Mouse (Mus musculus) ES-Bruce4 (cell line): ENCODE measurements around the gene F2r. TPM values are rescaled to one million over a fixed set of nuclear protein-coding genes. Genes with fewer than 3 reads are reported as not detected.

Experiments used
- H3K27ac ChIP-seq: 2 replicates; pipeline ENCODE4 v1.5.1; 2012; ENCODE audit warnings: low read length, inconsistent platforms; ENCODE audit not compliant: insufficient read depth
- H3K27me3 ChIP-seq: 2 replicates; pipeline ENCODE4 v1.6.1; 2012; ENCODE audit warnings: mild to moderate bottlenecking, low read length, inconsistent platforms; ENCODE audit not compliant: control insufficient read depth, poor library complexity, insufficient read depth, severe bottlenecking
- H3K36me3 ChIP-seq: 2 replicates; pipeline ENCODE4 v1.6.1; 2012; ENCODE audit warnings: inconsistent platforms, mild to moderate bottlenecking, low read length, moderate library complexity; ENCODE audit not compliant: control insufficient read depth, poor library complexity, insufficient read depth, severe bottlenecking
- H3K4me1 ChIP-seq: one replicate; pipeline ENCODE4 v1.8.1; 2011; ENCODE audit warnings: low read length; ENCODE audit not compliant: control insufficient read depth, insufficient read depth
- H3K4me3 ChIP-seq: 2 replicates; pipeline ENCODE4 v1.5.1; 2011; ENCODE audit warnings: low read depth, mild to moderate bottlenecking, low read length
- H3K9ac ChIP-seq: 2 replicates; pipeline ENCODE4 v1.6.1; 2012; ENCODE audit warnings: low read depth, mild to moderate bottlenecking, inconsistent platforms; ENCODE audit not compliant: poor library complexity, severe bottlenecking
- H3K9me3 ChIP-seq: replicated peaks from 2 replicates; pipeline ENCODE4 v1.6.1; 2012; ENCODE audit warnings: mild to moderate bottlenecking, low read length, inconsistent platforms; ENCODE audit not compliant: control insufficient read depth, poor library complexity, insufficient read depth, severe bottlenecking
- CTCF ChIP-seq: IDR thresholded peaks from one replicate; pipeline ENCODE4 v1.8.1; 2011; ENCODE audit warnings: low read depth, low read length
- EP300 ChIP-seq: IDR thresholded peaks from 2 replicates; pipeline ENCODE4 v1.6.1; 2011; ENCODE audit warnings: low read depth, low read length; ENCODE audit not compliant: insufficient read depth
- POLR2A ChIP-seq: IDR thresholded peaks from one replicate; pipeline ENCODE4 v1.8.1; 2011; ENCODE audit warnings: low read length; ENCODE audit not compliant: insufficient read depth
- polyA plus RNA-seq: library from polyadenylated mRNA; stranded (reverse); fragments of >200 nt; gene quantifications from 2 replicates; pipeline ENCODE4 v1.2.4, GENCODE M21; 2011; ENCODE audit warnings: low read depth; ENCODE audit not compliant: missing spikeins, insufficient read depth, insufficient read length

Gene F2r
- polyA plus RNA-seq, 1 experiment, result 36.7 TPM

GRCm38 (mm10) chr13:95595921-95596320 is 22.4 kb downstream of the F2r start:
- no peak overlapping the region for H3K27ac ChIP-seq

GRCm38 (mm10) chr13:95595411-95595810 is 22.9 kb downstream of the F2r start:
- no peaks in the 10 kb centered on the region for H3K9me3 ChIP-seq
- H3K4me3 ChIP-seq, result no peak overlapping the region
- no peak overlapping the region for H3K9ac ChIP-seq
- no peak for TF ChIP-seq EP300
- no peak for TF ChIP-seq POLR2A
- TF ChIP-seq CTCF, result no peak
- H3K36me3 ChIP-seq, result no peaks in the 10 kb centered on the region
- no peaks in the 10 kb centered on the region for H3K27me3 ChIP-seq
- H3K4me1 ChIP-seq, result peaks cover 4% of the 10 kb centered on the region
- no peak overlapping the region for H3K27ac ChIP-seq

More at GRCm38 (mm10) chr13:95595921-95596320, 22.4 kb downstream of the F2r start:
- no peaks in the 10 kb centered on the region for H3K36me3 ChIP-seq
- peaks cover 4% of the 10 kb centered on the region for H3K4me1 ChIP-seq
- no peak overlapping the region for H3K4me3 ChIP-seq
- no peaks in the 10 kb centered on the region for H3K9me3 ChIP-seq
- H3K9ac ChIP-seq, result no peak overlapping the region
- H3K27me3 ChIP-seq, result no peaks in the 10 kb centered on the region
- TF ChIP-seq CTCF (no peak), EP300 (no peak), POLR2A (no peak)

GRCm38 (mm10) chr13:95592860-95593259 is 25.4 kb downstream of the F2r start:
- Histone ChIP-seq H3K27ac (no peak overlapping the region), H3K9ac (no peak overlapping the region), H3K4me1 (peaks cover 4% of the 10 kb centered on the region), H3K9me3 (no peaks in the 10 kb centered on the region), H3K4me3 (no peak overlapping the region), H3K27me3 (no peaks in the 10 kb centered on the region), H3K36me3 (no peaks in the 10 kb centered on the region)
- TF ChIP-seq CTCF (no peak), POLR2A (no peak)

- no peaks in the 10 kb centered on the region for H3K36me3 ChIP-seq
- H3K4me3 ChIP-seq, result no peak overlapping the region
- H3K9me3 ChIP-seq, result no peaks in the 10 kb centered on the region
- H3K9ac ChIP-seq, result no peak overlapping the region
- no peak for TF ChIP-seq EP300
- no peak for TF ChIP-seq POLR2A
- TF ChIP-seq CTCF, result no peak
- peaks cover under 1% of the 10 kb centered on the region for H3K4me1 ChIP-seq
- H3K27me3 ChIP-seq, result no peaks in the 10 kb centered on the region
- no peak overlapping the region for H3K27ac ChIP-seq
These were observed 26.7 kb downstream of the F2r start for GRCm38 (mm10) chr13:95591606-95592005.

- no peak overlapping the region for H3K9ac ChIP-seq
- H3K9me3 ChIP-seq, result no peaks in the 10 kb centered on the region
- H3K27ac ChIP-seq, result no peak overlapping the region
- no peaks in the 10 kb centered on the region for H3K36me3 ChIP-seq
- H3K27me3 ChIP-seq, result no peaks in the 10 kb centered on the region
- no peaks in the 10 kb centered on the region for H3K4me1 ChIP-seq
- no peak overlapping the region for H3K4me3 ChIP-seq
- no peak for TF ChIP-seq CTCF
- TF ChIP-seq EP300, result no peak
- no peak for TF ChIP-seq POLR2A
These were observed 30.7 kb downstream of the F2r start for GRCm38 (mm10) chr13:95587628-95588027.

- Histone ChIP-seq H3K4me3 (no peak overlapping the region), H3K36me3 (no peaks in the 10 kb centered on the region)
- no peak for TF ChIP-seq CTCF
- no peak for TF ChIP-seq EP300
- TF ChIP-seq POLR2A, result no peak
These were observed 33.4 kb downstream of the F2r start for GRCm38 (mm10) chr13:95584898-95585297.

More at GRCm38 (mm10) chr13:95584898-95585297, 33.4 kb downstream of the F2r start:
- Histone ChIP-seq H3K4me1 (no peaks in the 10 kb centered on the region), H3K27me3 (no peaks in the 10 kb centered on the region), H3K9me3 (no peaks in the 10 kb centered on the region), H3K27ac (no peak overlapping the region), H3K9ac (no peak overlapping the region)
